Mouse (Mus musculus): ENCODE measurements around the gene Crot. TPM values are rescaled to one million over a fixed set of nuclear protein-coding genes. Genes with fewer than 3 reads are reported as not detected.
"Not testable (repeated sequence)": the region's sequence is repeated elsewhere in the genome, so short reads cannot be mapped to it uniquely, and the experiment has no call there.

The Crot gene
- polyA plus RNA-seq, 1 experiment from 2014 or later, result 26.4 TPM

GRCm38 (mm10) chr5:8987925-8988324 is 9.2 kb downstream of the Crot start:
- Histone ChIP-seq H3K9me3 (no peaks in the 10 kb centered on the region), H3K36me3 (peaks cover 67% of the 10 kb centered on the region), H3K27ac (no peak overlapping the region), H3K4me1 (replicated peaks) (no peaks in the 10 kb centered on the region), H3K4me3 (no peak overlapping the region), H3K27me3 (ENCODE audit: insufficient read depth, poor library complexity, severe bottlenecking) (no peaks in the 10 kb centered on the region)
- 93% methylated on average over 5 of the region's 5 CpGs for WGBS
- DNase-seq (ENCODE audit: low spot score), result no peak

GRCm38 (mm10) chr5:8985470-8985869 is 11.7 kb downstream of the Crot start:
- Histone ChIP-seq H3K27ac (no peak overlapping the region), H3K4me1 (replicated peaks) (no peaks in the 10 kb centered on the region), H3K27me3 (ENCODE audit: insufficient read depth, poor library complexity, severe bottlenecking) (no peaks in the 10 kb centered on the region), H3K36me3 (peaks cover 67% of the 10 kb centered on the region), H3K9me3 (no peaks in the 10 kb centered on the region), H3K4me3 (no peak overlapping the region)
- WGBS, result 90% methylated on average over 3 of the region's 3 CpGs
- DNase-seq (ENCODE audit: low spot score), result no peak

- Histone ChIP-seq H3K27me3 (ENCODE audit: insufficient read depth, poor library complexity, severe bottlenecking) (no peaks in the 10 kb centered on the region; the same call in 1 of the 2 replicates), H3K4me1 (replicated peaks) (peaks cover 5% of the 10 kb centered on the region), H3K36me3 (peaks cover 48% of the 10 kb centered on the region), H3K27ac (no peak overlapping the region), H3K9me3 (no peaks in the 10 kb centered on the region), H3K4me3 (no peak overlapping the region)
- DNase-seq (ENCODE audit: low spot score), result no peak
Measured at GRCm38 (mm10) chr5:8974721-8975120, 22.4 kb downstream of the Crot start.

- H3K36me3 ChIP-seq, result peaks cover 72% of the 10 kb centered on the region
- H3K4me1 ChIP-seq (replicated peaks), result peaks cover 5% of the 10 kb centered on the region
- DNase-seq (ENCODE audit: low spot score), result peak; percentile 51
- H3K9me3 ChIP-seq, result no peaks in the 10 kb centered on the region
- WGBS, result 40% methylated on average over 7 of the region's 7 CpGs
- no peaks in the 10 kb centered on the region; the same call in 1 of the 2 replicates for H3K27me3 ChIP-seq (ENCODE audit: insufficient read depth, poor library complexity, severe bottlenecking)
- no peak overlapping the region for H3K4me3 ChIP-seq
- no peak overlapping the region for H3K27ac ChIP-seq
Measured at GRCm38 (mm10) chr5:8972355-8972754, 24.8 kb downstream of the Crot start.

- Histone ChIP-seq H3K36me3 (peaks cover 88% of the 10 kb centered on the region), H3K27me3 (ENCODE audit: insufficient read depth, poor library complexity, severe bottlenecking) (no peaks in the 10 kb centered on the region; the same call in 1 of the 2 replicates), H3K4me1 (replicated peaks) (peaks cover 5% of the 10 kb centered on the region), H3K9me3 (no peaks in the 10 kb centered on the region), H3K27ac (no peak overlapping the region), H3K4me3 (no peak overlapping the region)
- DNase-seq (ENCODE audit: low spot score), result no peak
- WGBS, result 98% methylated on average over 2 of the region's 2 CpGs
Measured at GRCm38 (mm10) chr5:8970694-8971093, 26.4 kb downstream of the Crot start.

GRCm38 (mm10) chr5:8964487-8964886 is 32.6 kb downstream of the Crot start:
- 96% methylated on average over 5 of the region's 5 CpGs for WGBS
- no peak overlapping the region for H3K4me3 ChIP-seq
- no peak for DNase-seq (ENCODE audit: low spot score)
- H3K27me3 ChIP-seq (ENCODE audit: insufficient read depth, poor library complexity, severe bottlenecking), result no peaks in the 10 kb centered on the region
- H3K4me1 ChIP-seq (replicated peaks), result no peaks in the 10 kb centered on the region
- H3K27ac ChIP-seq, result no peak overlapping the region
- H3K9me3 ChIP-seq, result no peaks in the 10 kb centered on the region
- H3K36me3 ChIP-seq, result peaks cover 61% of the 10 kb centered on the region

- Histone ChIP-seq H3K27ac (no peak overlapping the region), H3K4me3 (no peak overlapping the region), H3K9me3 (no peaks in the 10 kb centered on the region), H3K4me1 (replicated peaks) (no peaks in the 10 kb centered on the region), H3K27me3 (ENCODE audit: insufficient read depth, poor library complexity, severe bottlenecking) (no peaks in the 10 kb centered on the region), H3K36me3 (peaks cover 21% of the 10 kb centered on the region)
- no peak for DNase-seq (ENCODE audit: low spot score)
- WGBS, result 81% methylated on average over 4 of the region's 4 CpGs
Measured at GRCm38 (mm10) chr5:8960534-8960933, 36.6 kb downstream of the Crot start.

GRCm38 (mm10) chr5:8955544-8955943 is 41.6 kb downstream of the Crot start:
- no peak for DNase-seq (ENCODE audit: low spot score)
- Histone ChIP-seq H3K4me3 (no peak overlapping the region), H3K27ac (no peak overlapping the region), H3K9me3 (no peaks in the 10 kb centered on the region), H3K36me3 (no peaks in the 10 kb centered on the region), H3K4me1 (replicated peaks) (no peaks in the 10 kb centered on the region), H3K27me3 (ENCODE audit: insufficient read depth, poor library complexity, severe bottlenecking) (no peaks in the 10 kb centered on the region)
- 92% methylated on average over 3 of the region's 3 CpGs for WGBS

GRCm38 (mm10) chr5:8953660-8954059 is 43.5 kb downstream of the Crot start:
- 92% methylated on average over 2 of the region's 2 CpGs for WGBS
- H3K36me3 ChIP-seq, result no peaks in the 10 kb centered on the region
- H3K4me3 ChIP-seq, result no peak overlapping the region

GRCm38 (mm10) chr5:8947423-8948110 is 49.6 kb downstream of the Crot start:
- no peaks in the 10 kb centered on the region for H3K9me3 ChIP-seq
- DNase-seq (ENCODE audit: low spot score), result no peak
- 70% methylated on average over 4 of the region's 4 CpGs for WGBS
- H3K27me3 ChIP-seq (ENCODE audit: insufficient read depth, poor library complexity, severe bottlenecking), result no peaks in the 10 kb centered on the region
- H3K4me3 ChIP-seq, result no peak overlapping the region
- no peaks in the 10 kb centered on the region for H3K4me1 ChIP-seq (replicated peaks)
- H3K27ac ChIP-seq, result no peak overlapping the region
- H3K36me3 ChIP-seq, result no peaks in the 10 kb centered on the region

More at GRCm38 (mm10) chr5:8953660-8954059, 43.5 kb downstream of the Crot start:
- H3K27ac ChIP-seq, result no peak overlapping the region
- H3K9me3 ChIP-seq, result no peaks in the 10 kb centered on the region
- H3K4me1 ChIP-seq (replicated peaks), result no peaks in the 10 kb centered on the region
- no peaks in the 10 kb centered on the region for H3K27me3 ChIP-seq (ENCODE audit: insufficient read depth, poor library complexity, severe bottlenecking)
- no peak for DNase-seq (ENCODE audit: low spot score)

- Histone ChIP-seq H3K9me3 (no peaks in the 10 kb centered on the region), H3K4me1 (replicated peaks) (no peaks in the 10 kb centered on the region), H3K36me3 (no peaks in the 10 kb centered on the region), H3K27me3 (ENCODE audit: insufficient read depth, poor library complexity, severe bottlenecking) (no peaks in the 10 kb centered on the region), H3K27ac (no peak overlapping the region), H3K4me3 (no peak overlapping the region)
- 84% methylated on average over 3 of the region's 3 CpGs for WGBS
- no peak for DNase-seq (ENCODE audit: low spot score)
Measured at GRCm38 (mm10) chr5:8943836-8944235, 53.3 kb downstream of the Crot start.

GRCm38 (mm10) chr5:8941266-8941665 is 55.9 kb downstream of the Crot start:
- not testable (repeated sequence) for H3K4me3 ChIP-seq; H3K4me1 ChIP-seq (replicated peaks); H3K9me3 ChIP-seq; H3K27ac ChIP-seq; DNase-seq (ENCODE audit: low spot score); H3K27me3 ChIP-seq (ENCODE audit: insufficient read depth, poor library complexity, severe bottlenecking); H3K36me3 ChIP-seq
- WGBS, result 83% methylated on average over 1 of the region's 1 CpGs

GRCm38 (mm10) chr5:8937965-8938364 is 59.2 kb downstream of the Crot start:
- 92% methylated on average over 7 of the region's 7 CpGs for WGBS
- no peaks in the 10 kb centered on the region for H3K4me1 ChIP-seq (replicated peaks)
- DNase-seq (ENCODE audit: low spot score), result no peak
- H3K4me3 ChIP-seq, result no peak overlapping the region
- no peaks in the 10 kb centered on the region for H3K27me3 ChIP-seq (ENCODE audit: insufficient read depth, poor library complexity, severe bottlenecking)
- H3K36me3 ChIP-seq, result no peaks in the 10 kb centered on the region
- H3K27ac ChIP-seq, result no peak overlapping the region
- H3K9me3 ChIP-seq, result no peaks in the 10 kb centered on the region

GRCm38 (mm10) chr5:8928440-8928839 is 68.7 kb downstream of the Crot start:
- no peak overlapping the region for H3K27ac ChIP-seq
- H3K36me3 ChIP-seq, result no peaks in the 10 kb centered on the region
- peaks cover 10% of the 10 kb centered on the region for H3K9me3 ChIP-seq
- H3K27me3 ChIP-seq (ENCODE audit: insufficient read depth, poor library complexity, severe bottlenecking), result no peaks in the 10 kb centered on the region
- no peak for DNase-seq (ENCODE audit: low spot score)
- no peak overlapping the region for H3K4me3 ChIP-seq
- WGBS, result 87% methylated on average over 9 of the region's 9 CpGs
- H3K4me1 ChIP-seq (replicated peaks), result no peaks in the 10 kb centered on the region

Measured in hindbrain, embryonic 10.5 days (tissue).